In the genomic region with DNA sequence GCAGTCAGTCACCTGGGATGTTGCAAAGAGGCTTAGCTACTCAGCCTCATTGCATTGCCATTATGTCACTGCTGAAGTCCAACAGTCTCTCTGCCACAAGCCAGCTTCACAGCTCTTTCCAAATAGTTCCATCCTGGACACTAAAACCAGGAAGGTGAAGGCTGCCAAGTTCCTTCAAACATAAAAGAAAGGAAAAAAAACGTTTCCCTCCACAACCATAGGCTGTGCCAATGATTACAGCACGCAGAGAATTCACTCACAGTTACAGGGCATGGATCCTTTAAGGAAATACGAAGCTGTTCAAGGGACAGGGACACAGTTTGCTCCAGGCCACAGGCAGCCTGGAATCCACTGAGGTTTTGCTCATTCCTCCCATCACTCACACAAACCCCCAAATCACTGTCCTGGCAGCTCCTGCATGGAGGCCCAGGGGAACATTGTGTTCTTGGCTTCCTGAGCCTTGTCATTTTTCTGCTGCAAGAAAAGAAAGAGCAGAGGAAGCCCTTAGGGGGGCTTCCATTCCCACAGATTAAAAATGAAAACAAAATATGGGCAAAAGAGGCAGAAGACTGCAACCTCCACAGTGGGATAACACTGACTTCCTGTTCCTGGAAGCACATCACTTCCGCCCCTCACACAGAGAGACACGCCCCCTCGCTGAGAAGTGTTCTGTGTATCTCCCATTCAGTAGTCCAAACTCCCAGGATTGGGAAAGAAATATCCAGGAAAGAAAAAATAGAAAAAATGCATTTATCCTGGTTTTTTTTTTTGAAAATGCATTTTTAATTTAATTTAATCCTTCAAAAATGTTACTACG, we compare ENCODE assay signal across 9 mouse cellular contexts. TPM values are rescaled to one million over a fixed set of nuclear protein-coding genes. Genes with fewer than 3 reads are reported as not detected.
DNase-seq lines count a peak whose midpoint lies in the region; ATAC-seq lines count a peak whose summit lies in the region.
"Had no signal": no experiment of that assay in that cellular context is flagged by ENCODE, and none has a peak within 500 bp of the region (broad histone marks: within the 10 kb centered on the region; RNA-seq: fewer than 3 reads in every experiment).

No protein-coding gene starts in this region.

- H3K4me1 ChIP-seq in hindbrain, embryonic 15.5 days (replicated peaks), result peaks cover 11% of the 10 kb centered on the region
- no peaks in the 10 kb centered on the region for H3K4me1 ChIP-seq in hindbrain, embryonic 10.5 days (replicated peaks)

- 69% methylated on average over 7 of the region's 7 CpGs for WGBS in hindbrain, embryonic 15.5 days
- 78% methylated on average over 7 of the region's 7 CpGs for WGBS in hindbrain, embryonic 10.5 days

- H3K27me3 ChIP-seq in hindbrain, embryonic 15.5 days, result no peaks in the 10 kb centered on the region
- H3K27me3 ChIP-seq in hindbrain, embryonic 10.5 days (ENCODE audit: insufficient read depth, poor library complexity, severe bottlenecking), result no peaks in the 10 kb centered on the region

- no peaks in the 10 kb centered on the region for H3K36me3 ChIP-seq in hindbrain, embryonic 15.5 days
- H3K36me3 ChIP-seq in hindbrain, embryonic 10.5 days, result no peaks in the 10 kb centered on the region

- H3K4me2 ChIP-seq in hindbrain, embryonic 15.5 days, result no peak overlapping the region

- H3K9ac ChIP-seq in hindbrain, embryonic 15.5 days, result no peak overlapping the region; the same call in 1 of the 2 replicates

- no peak for DNase-seq in hindbrain, embryonic 10.5 days (ENCODE audit: low spot score)
- DNase-seq in gastrocnemius, postnatal 14 days, result peak; percentile 14
- peak; percentile 38 to 41 for DNase-seq in heart, postnatal 10 days
- DNase-seq in lung, postnatal 25 days (ENCODE audit: low spot score), result peak; percentile 35
- DNase-seq in MN1 (ENCODE audit: low spot score), result no peak
- no peak for DNase-seq in cerebellum, adult 9-10 months
- DNase-seq: kidney, adult 9 months had no signal

- ATAC-seq in hindbrain, embryonic 15.5 days (ENCODE audit: low FRiP score, low read depth), result peak; percentile 79
- ATAC-seq in activated CD4-positive, CD25-positive, alpha-beta regulatory T cell, adult 4 months, result no peak

- H3K4me3 ChIP-seq in hindbrain, embryonic 15.5 days, result no peak overlapping the region
- no peak overlapping the region for H3K4me3 ChIP-seq in hindbrain, embryonic 10.5 days

- H3K9me3 ChIP-seq in hindbrain, embryonic 15.5 days, result no peaks in the 10 kb centered on the region
- no peaks in the 10 kb centered on the region for H3K9me3 ChIP-seq in hindbrain, embryonic 10.5 days

- intact Hi-C loops in gastrocnemius, postnatal 14 days (cut with DNase I; ENCODE audit: low total_unique reads), result no loop called here
- intact Hi-C loops in heart, postnatal 10 days (cut with DNase I), result no loop called here

- peak overlapping the region; percentile 69 for H3K27ac ChIP-seq in hindbrain, embryonic 15.5 days (replicated peaks)
- H3K27ac ChIP-seq in hindbrain, embryonic 10.5 days, result no peak overlapping the region

RNA-seq across cellular contexts. Expression of a gene that starts 29.3 kb away (rescaled TPM):
- 4.1 and 8.4 TPM in 2 replicates for polyA plus RNA-seq in hindbrain, embryonic 15.5 days (2015; fragmentation: Nextera tagmentation; extraction: Ambion mirVana)
- 0.86 and 1.4 TPM in 2 replicates for polyA plus RNA-seq in hindbrain, embryonic 10.5 days (2016; fragmentation: Nextera tagmentation; extraction: Ambion mirVana)
- under 1 TPM in 1 of 2 experiments, not detected in 1; 0.10 TPM for total RNA-seq in gastrocnemius, postnatal 14 days (2021)
- total RNA-seq in heart, postnatal 10 days (2021), result 10 to 100 TPM; 23.7 to 29.9 TPM
- polyA plus RNA-seq in activated CD4-positive, CD25-positive, alpha-beta regulatory T cell, adult 4 months (2017; shearing (Covaris generic)), result not detected

Comparison
In these comparisons a context has a peak if more than half of its experiments do, and no peak if none do; other contexts are left out.
1. DNase-seq: peak in gastrocnemius, postnatal 14 days (single experiment), heart, postnatal 10 days (2 of 2) and lung, postnatal 25 days (single experiment); none in hindbrain, embryonic 10.5 days (single experiment), MN1 (single experiment) and cerebellum, adult 9-10 months (single experiment).